In the genomic region with DNA sequence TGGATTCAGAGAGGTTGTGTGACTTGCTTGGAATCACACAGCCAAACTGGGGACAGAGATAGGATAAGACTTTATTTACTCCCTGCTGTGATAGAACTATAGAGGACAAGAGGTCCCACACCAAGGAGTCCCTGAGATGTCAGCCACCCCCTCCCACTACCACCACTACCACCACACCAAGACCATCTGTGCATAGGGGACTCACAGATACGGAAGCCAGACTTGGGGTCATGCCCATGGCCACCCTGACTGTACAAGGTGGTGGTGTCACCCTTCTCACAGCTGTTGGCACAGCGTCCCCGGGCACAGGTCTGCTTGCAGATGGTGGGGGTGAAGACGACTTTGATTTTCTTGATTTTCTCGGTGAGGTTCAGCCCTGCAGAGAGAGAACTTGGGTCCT, we compare ENCODE assay signal across 16 mouse cellular contexts.
"Had no signal": no experiment of that assay in that cellular context is flagged by ENCODE, and none has a peak within 500 bp of the region (broad histone marks: within the 10 kb centered on the region; RNA-seq: fewer than 3 reads in every experiment).

No protein-coding gene starts in this region.

- DNase-seq: gastrocnemius, postnatal 10 days; gastrocnemius, postnatal 25 days; heart, adult 18-20 months; heart, postnatal 10 days; heart, postnatal 4 days; kidney, adult 11 months; kidney, adult 2 months; kidney, adult 9 months; kidney, postnatal 14 days; kidney, postnatal 36 days; layer of hippocampus, adult 9-11 months; layer of hippocampus, postnatal 36 days; lung, adult 18-20 months had no signal

- ATAC-seq: hindbrain, postnatal 0 days; intestine, embryonic 16.5 days; liver, embryonic 12.5 days had no signal
